Mouse (Mus musculus): Measurements from ENCODE around the gene Olfr1431.
"Not testable (repeated sequence)": the region's sequence is repeated elsewhere in the genome, so short reads cannot be mapped to it uniquely, and the experiment has no call there.

Olfr1431 gene

DNA sequence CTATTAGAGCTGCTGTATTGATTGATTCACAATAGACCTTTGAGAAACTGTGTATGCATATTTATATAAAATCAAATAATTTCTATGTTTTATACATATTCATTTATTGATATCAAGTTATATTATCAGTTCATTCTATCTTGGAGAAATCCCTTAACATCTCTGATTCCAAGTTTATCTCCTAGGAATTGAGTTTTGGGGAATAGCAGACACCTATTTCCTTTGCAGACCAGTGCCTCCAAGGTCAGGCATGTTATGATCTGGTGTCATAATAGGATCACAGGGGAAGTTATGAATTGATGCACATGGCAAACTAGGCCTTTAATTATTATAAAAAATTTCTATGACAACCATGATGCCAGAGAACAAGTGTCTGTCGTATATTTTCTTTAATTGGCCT is at the start of gene Olfr1431:
Gene Olfr1431, plus strand, starts transcription at position 301 of the 400 bp plus-strand sequence.
- no peak for DNase-seq (ENCODE audit: low read depth, low spot score)

- not testable (repeated sequence) for DNase-seq (ENCODE audit: low read depth, low spot score)
These were observed 30.3 kb upstream of the Olfr1431 start, which contains the start of gene Olfr1555-ps1 for GRCm38 (mm10) chr19:12170062-12170599. Olfr1555-ps1 (minus strand) TSS chr19:12170112.

- not testable (repeated sequence) for DNase-seq (ENCODE audit: low read depth, low spot score)
These were observed 25.0 kb upstream of the Olfr1431 start for GRCm38 (mm10) chr19:12175431-12175830.

DNA sequence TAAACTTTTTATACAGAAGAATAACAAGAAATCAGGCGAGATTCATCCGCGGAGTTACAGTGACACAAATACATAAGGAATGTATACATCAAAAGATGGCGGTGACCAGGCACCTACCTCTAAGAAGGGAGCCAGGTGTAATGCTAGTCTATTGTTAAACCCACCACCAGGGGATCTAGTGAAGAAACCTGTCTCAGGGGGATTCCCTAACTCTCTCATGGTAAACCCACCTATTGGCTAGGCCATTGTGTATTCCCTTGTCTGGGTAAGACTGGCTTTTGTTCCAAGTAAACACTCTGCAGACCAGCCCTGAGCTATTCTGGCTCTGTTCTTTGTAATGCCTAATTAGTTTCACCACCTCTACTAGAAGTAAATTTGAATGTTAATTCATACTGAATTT is 1.4 kb upstream of the Olfr1431 start:
- peak; percentile 88 for DNase-seq (ENCODE audit: low read depth, low spot score)

DNA sequence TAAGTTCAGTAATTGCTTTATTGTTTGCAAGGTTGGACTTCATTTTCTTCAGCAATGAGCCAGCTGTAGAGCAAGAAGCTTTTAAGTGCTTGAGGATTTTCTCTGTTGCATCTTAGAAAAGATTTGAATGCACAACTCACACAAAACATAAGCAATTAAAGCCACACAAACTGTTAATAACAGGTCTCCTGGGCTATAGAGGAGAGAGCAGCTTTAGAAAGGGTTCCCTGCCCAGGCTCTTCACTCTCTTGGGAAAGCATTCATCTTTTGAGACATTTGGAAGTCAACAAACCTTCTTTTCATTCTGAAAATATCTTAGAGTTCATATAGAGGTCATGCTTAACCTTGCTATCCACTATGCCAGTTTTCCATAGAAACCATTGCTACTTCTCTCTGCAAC is 32.1 kb downstream of the Olfr1431 start, which contains the start of gene Olfr1432:
Gene Olfr1432, minus strand, starts transcription at position 101 of the 400 bp plus-strand sequence.
- not testable (repeated sequence) for DNase-seq (ENCODE audit: low read depth, low spot score)

- no peak for DNase-seq (ENCODE audit: low read depth, low spot score)
These were observed 41.1 kb downstream of the Olfr1431 start, which contains the start of gene Olfr262 for GRCm38 (mm10) chr19:12241559-12241958. Olfr262 (minus strand) TSS chr19:12241659.

DNA sequence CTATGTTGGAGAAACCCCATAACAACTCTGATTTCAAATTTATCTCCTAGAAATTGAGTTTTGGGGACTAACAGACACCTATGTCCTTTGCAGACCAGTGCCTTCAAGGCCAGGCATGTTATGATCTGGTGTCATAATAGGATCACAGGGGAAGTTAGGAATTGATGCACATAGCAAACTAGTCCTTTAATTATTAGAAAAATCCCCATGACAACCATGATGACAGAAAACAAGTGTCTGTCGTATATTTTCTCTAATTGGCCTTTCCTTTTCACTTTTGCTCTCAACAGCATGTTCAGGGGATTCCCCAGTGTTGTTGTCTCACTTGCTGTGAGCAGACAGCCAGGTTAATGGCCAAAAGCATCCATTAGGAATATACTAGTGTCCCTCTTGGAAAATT is 60.3 kb downstream of the Olfr1431 start, which contains the start of gene Olfr235:
Gene Olfr235, plus strand, starts transcription at position 301 of the 400 bp plus-strand sequence.
- no peak for DNase-seq (ENCODE audit: low read depth, low spot score)

All from ZHBTc4 (cell line).